Mouse (Mus musculus) olfactory bulb, adult 2 months (tissue): ENCODE data around the gene Caprin1.

ENCODE experiments used
- CTCF ChIP-seq: fragments of 200-500 bp; IDR thresholded peaks from 2 replicates; pipeline ENCODE4 v1.5.1; 2012; ENCODE audit warnings: low read depth, mild to moderate bottlenecking, low read length, moderate library complexity; ENCODE audit not compliant: insufficient read depth
- POLR2A ChIP-seq: fragments of 200-500 bp; IDR thresholded peaks from 2 replicates; pipeline ENCODE4 v1.6.1; 2012; ENCODE audit warnings: mild to moderate bottlenecking, low read depth, low read length, moderate library complexity; ENCODE audit not compliant: insufficient read depth

- TF ChIP-seq CTCF (no peak), POLR2A (no peak)
Measured at GRCm38 (mm10) chr2:103838483-103838882, 41.0 kb upstream of the Caprin1 start.
